Mouse (Mus musculus): ENCODE data around the gene Gm20696. TPM values are rescaled to one million over a fixed set of nuclear protein-coding genes. Genes with fewer than 3 reads are reported as not detected.

The Gm20696 gene
- polyA plus RNA-seq, 1 experiment from 2014 or later, result 6.9 TPM

GRCm38 (mm10) chr6:99541105-99541504 lies 125.5 kb downstream of the Gm20696 start:
- Histone ChIP-seq H3K4me1 (no peaks in the 10 kb centered on the region), H3K9ac (replicated peaks) (no peak overlapping the region), H3K36me3 (no peaks in the 10 kb centered on the region), H3K27ac (replicated peaks) (no peak overlapping the region), H3K9me3 (no peaks in the 10 kb centered on the region), H3K4me2 (replicated peaks) (no peak overlapping the region), H3K27me3 (no peaks in the 10 kb centered on the region), H3K4me3 (no peak overlapping the region)
- no peak for ATAC-seq (ENCODE audit: low FRiP score, low read depth)
- WGBS, result 51% methylated on average over 3 of the region's 3 CpGs

DNA sequence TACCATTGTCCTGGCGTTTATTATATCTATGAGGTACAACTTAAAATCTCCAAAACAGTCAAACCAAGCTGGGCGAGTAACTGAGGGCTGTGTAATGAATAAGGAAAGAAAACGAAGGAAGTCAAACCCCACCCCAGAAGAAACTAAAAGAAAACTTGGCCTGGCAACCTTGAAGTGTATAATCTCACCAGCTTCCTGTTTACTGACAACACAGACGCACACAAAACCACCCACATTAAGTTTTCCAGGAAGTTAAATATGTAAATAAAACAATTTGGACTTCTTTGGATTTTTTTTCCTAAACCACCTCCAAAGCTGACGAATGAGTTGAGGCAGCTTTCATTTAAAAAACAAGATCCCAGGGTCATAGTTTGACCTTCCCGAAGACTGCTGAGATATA lies 125.9 kb downstream of the Gm20696 start:
- no peak overlapping the region for H3K4me2 ChIP-seq (replicated peaks)
- no peaks in the 10 kb centered on the region for H3K36me3 ChIP-seq
- H3K9me3 ChIP-seq, result no peaks in the 10 kb centered on the region
- H3K27me3 ChIP-seq, result no peaks in the 10 kb centered on the region
- no peak overlapping the region for H3K4me3 ChIP-seq
- H3K27ac ChIP-seq (replicated peaks), result no peak overlapping the region
- ATAC-seq (ENCODE audit: low FRiP score, low read depth), result no peak
- no peak overlapping the region for H3K9ac ChIP-seq (replicated peaks)
- 80% methylated on average over 6 of the region's 6 CpGs for WGBS
- H3K4me1 ChIP-seq, result no peaks in the 10 kb centered on the region

DNA sequence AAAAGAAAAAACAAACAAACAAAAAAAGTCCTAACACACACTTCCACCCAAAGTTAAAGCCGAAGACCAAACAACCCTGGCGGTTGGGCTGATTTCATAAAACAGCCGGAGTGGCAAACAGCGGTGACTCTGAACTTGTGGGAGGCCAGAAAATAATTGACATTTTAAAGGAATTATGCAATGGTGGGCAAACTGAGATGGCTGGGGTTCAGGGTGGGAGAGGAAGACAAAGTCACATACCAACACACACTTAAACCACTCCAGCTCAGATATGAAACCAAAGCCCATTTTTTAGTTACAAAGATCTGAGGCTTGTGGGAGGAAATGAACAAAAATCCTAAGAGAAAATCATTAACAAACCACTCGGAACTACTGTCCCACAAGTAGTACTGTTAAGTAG lies 126.5 kb downstream of the Gm20696 start:
- Histone ChIP-seq H3K4me3 (no peak overlapping the region), H3K9ac (replicated peaks) (no peak overlapping the region), H3K9me3 (no peaks in the 10 kb centered on the region), H3K4me1 (no peaks in the 10 kb centered on the region), H3K4me2 (replicated peaks) (no peak overlapping the region), H3K36me3 (no peaks in the 10 kb centered on the region), H3K27ac (replicated peaks) (no peak overlapping the region), H3K27me3 (no peaks in the 10 kb centered on the region)
- no peak for ATAC-seq (ENCODE audit: low FRiP score, low read depth)
- WGBS, result 86% methylated on average over 5 of the region's 5 CpGs

DNA sequence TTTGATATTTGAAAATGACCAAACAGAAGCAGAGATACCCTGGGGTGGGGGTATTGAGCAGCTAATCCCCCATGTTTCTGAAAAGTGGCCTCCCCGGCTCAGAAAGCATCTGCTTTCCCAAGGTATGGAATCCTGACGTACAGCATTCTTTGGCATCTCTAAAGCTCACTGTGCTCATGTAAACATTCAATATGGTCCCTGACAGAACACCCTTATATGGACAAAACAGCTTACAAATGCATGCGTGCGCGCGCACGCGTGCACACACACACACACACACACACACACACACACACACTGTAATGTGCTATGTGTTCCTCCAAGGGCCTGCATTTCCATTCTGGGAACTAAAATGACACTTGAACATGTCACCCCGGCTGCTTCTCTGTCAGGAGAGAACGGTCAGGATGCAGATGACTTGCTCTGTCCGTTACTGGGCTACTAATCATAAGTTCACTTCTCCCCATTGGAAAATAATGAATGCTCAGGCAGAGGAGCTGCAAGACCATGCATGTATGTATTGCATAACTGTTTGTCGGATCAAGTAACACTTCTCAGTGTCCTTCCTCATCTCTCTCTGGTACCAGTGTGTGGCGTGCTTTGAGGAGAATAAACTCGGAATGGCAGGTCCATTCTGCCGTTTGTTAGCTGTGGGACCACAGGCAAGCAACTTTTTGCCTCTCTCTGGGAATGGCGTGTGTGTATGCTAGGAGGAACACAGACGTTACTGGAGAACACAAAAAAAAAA lies 128.2 kb downstream of the Gm20696 start:
- Histone ChIP-seq H3K36me3 (no peaks in the 10 kb centered on the region), H3K4me2 (replicated peaks) (no peak overlapping the region), H3K4me1 (no peaks in the 10 kb centered on the region), H3K9me3 (no peaks in the 10 kb centered on the region), H3K4me3 (no peak overlapping the region), H3K27me3 (no peaks in the 10 kb centered on the region), H3K9ac (replicated peaks) (no peak overlapping the region), H3K27ac (replicated peaks) (no peak overlapping the region)
- 83% methylated on average over 17 of the region's 17 CpGs for WGBS
- ATAC-seq (ENCODE audit: low FRiP score, low read depth), result no peak

DNA sequence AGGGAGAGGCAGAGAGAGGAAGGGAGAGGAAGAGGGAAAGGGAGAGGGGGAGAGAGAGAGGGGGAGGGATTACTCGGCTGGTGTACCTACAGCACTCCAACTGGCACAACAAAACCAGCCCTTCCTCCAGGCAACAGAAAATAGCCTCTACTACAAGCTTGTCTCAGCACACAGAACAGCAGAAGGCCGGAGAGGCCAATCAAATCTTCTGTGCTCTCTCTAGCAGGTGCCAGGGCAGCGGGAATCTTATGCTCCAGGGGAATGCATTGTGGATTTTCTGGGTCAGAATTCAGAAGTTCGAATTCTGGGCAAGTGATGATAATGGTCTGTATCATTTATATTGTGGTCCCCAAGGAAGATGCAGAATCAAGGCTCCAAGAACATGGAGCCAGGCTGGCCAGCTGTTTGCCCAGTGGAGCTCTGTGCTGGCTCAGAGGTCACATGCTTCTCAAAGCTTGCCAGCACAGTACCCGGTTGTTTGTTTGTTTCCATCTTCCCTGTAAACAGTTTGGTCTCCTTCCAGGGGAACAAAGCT lies 132.3 kb downstream of the Gm20696 start:
- no peak overlapping the region for H3K27ac ChIP-seq (replicated peaks)
- no peaks in the 10 kb centered on the region for H3K36me3 ChIP-seq
- no peaks in the 10 kb centered on the region for H3K4me1 ChIP-seq
- no peak for ATAC-seq (ENCODE audit: low FRiP score, low read depth)
- H3K4me3 ChIP-seq, result no peak overlapping the region
- no peaks in the 10 kb centered on the region for H3K9me3 ChIP-seq
- H3K27me3 ChIP-seq, result no peaks in the 10 kb centered on the region
- 57% methylated on average over 5 of the region's 5 CpGs for WGBS
- H3K4me2 ChIP-seq (replicated peaks), result no peak overlapping the region
- no peak overlapping the region for H3K9ac ChIP-seq (replicated peaks)

- Histone ChIP-seq H3K9ac (replicated peaks) (no peak overlapping the region), H3K4me2 (replicated peaks) (no peak overlapping the region), H3K27ac (replicated peaks) (no peak overlapping the region), H3K9me3 (peaks cover 1% of the 10 kb centered on the region; the same call in 1 of the 2 replicates), H3K4me1 (no peaks in the 10 kb centered on the region), H3K36me3 (no peaks in the 10 kb centered on the region), H3K4me3 (no peak overlapping the region), H3K27me3 (no peaks in the 10 kb centered on the region)
- WGBS, result 94% methylated on average over 4 of the region's 4 CpGs
- ATAC-seq (ENCODE audit: low FRiP score, low read depth), result no peak
These were observed 134.1 kb downstream of the Gm20696 start for GRCm38 (mm10) chr6:99532458-99532857.

DNA sequence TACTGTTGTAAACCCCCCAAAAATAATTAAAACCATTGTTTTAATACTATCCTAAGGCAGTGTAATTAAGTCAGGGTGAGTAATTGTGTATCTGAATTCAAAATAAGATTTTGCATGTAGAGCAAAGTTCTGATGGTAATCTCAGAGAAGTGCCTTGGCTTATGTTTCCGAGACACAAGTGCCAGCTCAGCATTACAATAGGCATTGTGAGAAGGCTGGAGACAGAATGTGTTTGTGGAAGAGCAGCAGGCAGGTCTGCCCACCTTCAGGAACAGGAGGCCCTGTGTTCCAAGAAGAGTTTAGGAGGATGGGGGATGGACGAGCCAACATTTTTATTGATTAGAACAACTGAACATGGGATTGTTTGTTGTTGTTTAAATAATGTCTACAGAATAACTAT lies 137.6 kb downstream of the Gm20696 start:
- no peaks in the 10 kb centered on the region for H3K36me3 ChIP-seq
- H3K27me3 ChIP-seq, result no peaks in the 10 kb centered on the region
- H3K9me3 ChIP-seq, result peaks cover 7% of the 10 kb centered on the region; the same call in 1 of the 2 replicates
- H3K9ac ChIP-seq (replicated peaks), result no peak overlapping the region
- no peak overlapping the region for H3K4me3 ChIP-seq
- 70% methylated on average over 2 of the region's 2 CpGs for WGBS
- ATAC-seq (ENCODE audit: low FRiP score, low read depth), result no peak
- no peak overlapping the region for H3K4me2 ChIP-seq (replicated peaks)
- no peak overlapping the region for H3K27ac ChIP-seq (replicated peaks)
- peaks cover 5% of the 10 kb centered on the region for H3K4me1 ChIP-seq

GRCm38 (mm10) chr6:99527457-99528105 lies 139.0 kb downstream of the Gm20696 start:
- H3K36me3 ChIP-seq, result no peaks in the 10 kb centered on the region
- peaks cover 11% of the 10 kb centered on the region for H3K4me1 ChIP-seq
- WGBS, result 94% methylated on average over 6 of the region's 6 CpGs
- H3K27me3 ChIP-seq, result no peaks in the 10 kb centered on the region
- H3K9ac ChIP-seq (replicated peaks), result no peak overlapping the region
- peaks cover 7% of the 10 kb centered on the region; the same call in 1 of the 2 replicates for H3K9me3 ChIP-seq
- no peak overlapping the region for H3K27ac ChIP-seq (replicated peaks)
- no peak overlapping the region for H3K4me2 ChIP-seq (replicated peaks)
- ATAC-seq (ENCODE audit: low FRiP score, low read depth), result no peak
- no peak overlapping the region for H3K4me3 ChIP-seq

- 59% methylated on average over 8 of the region's 8 CpGs for WGBS
These were observed 141.2 kb downstream of the Gm20696 start for GRCm38 (mm10) chr6:99525351-99525750.

DNA sequence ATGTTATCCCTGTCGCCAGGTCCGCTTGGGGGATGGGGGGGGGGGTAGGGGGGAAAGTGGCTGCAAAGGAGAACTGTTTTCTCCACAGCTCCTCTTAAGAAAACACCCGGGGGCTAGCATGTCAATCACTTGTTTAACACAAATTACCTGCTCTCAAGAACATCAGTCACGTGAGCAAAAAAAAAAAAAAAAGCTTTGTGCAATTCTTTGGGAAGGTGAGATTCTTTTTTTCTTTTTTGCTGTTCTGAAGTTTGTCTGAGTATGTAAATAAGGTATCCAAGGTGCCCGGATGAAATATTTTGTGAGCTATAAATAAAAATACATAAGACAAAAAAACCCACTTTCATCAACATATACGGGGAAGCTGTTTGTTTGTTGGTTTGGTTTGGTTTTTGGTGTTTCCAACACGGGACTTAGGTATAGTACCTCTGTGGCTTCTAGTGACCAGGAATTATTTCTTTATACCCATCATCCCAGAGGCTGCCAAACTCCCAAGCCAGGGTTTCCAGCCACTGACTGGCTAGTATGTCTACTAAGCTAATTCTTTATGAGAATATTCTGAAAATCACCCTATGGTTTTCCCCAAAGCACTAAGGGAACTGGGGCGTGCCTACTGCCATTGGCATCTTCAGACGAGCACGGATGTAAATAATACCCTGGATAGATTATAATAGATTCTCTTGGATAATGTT lies 142.8 kb downstream of the Gm20696 start:
- peak overlapping the region; percentile 91 for H3K9ac ChIP-seq (replicated peaks)
- peaks cover 7% of the 10 kb centered on the region; the same call in 1 of the 2 replicates for H3K9me3 ChIP-seq
- no peak for ATAC-seq (ENCODE audit: low FRiP score, low read depth)
- H3K4me3 ChIP-seq, result peak overlapping the region; percentile 80
- WGBS, result 29% methylated on average over 10 of the region's 10 CpGs
- H3K27me3 ChIP-seq, result no peaks in the 10 kb centered on the region
- H3K4me1 ChIP-seq, result peaks cover 23% of the 10 kb centered on the region
- peak overlapping the region; percentile 99 for H3K27ac ChIP-seq (replicated peaks)
- H3K4me2 ChIP-seq (replicated peaks), result peak overlapping the region; percentile 92
- no peaks in the 10 kb centered on the region for H3K36me3 ChIP-seq

More at GRCm38 (mm10) chr6:99525351-99525750, 141.2 kb downstream of the Gm20696 start:
- no peak overlapping the region for H3K9ac ChIP-seq (replicated peaks)
- H3K4me2 ChIP-seq (replicated peaks), result no peak overlapping the region
- H3K27ac ChIP-seq (replicated peaks), result no peak overlapping the region; the same call in 1 of the 2 replicates
- H3K4me1 ChIP-seq, result peaks cover 11% of the 10 kb centered on the region
- ATAC-seq (ENCODE audit: low FRiP score, low read depth), result no peak
- H3K4me3 ChIP-seq, result no peak overlapping the region
- no peaks in the 10 kb centered on the region for H3K27me3 ChIP-seq
- no peaks in the 10 kb centered on the region for H3K36me3 ChIP-seq
- peaks cover 7% of the 10 kb centered on the region; the same call in 1 of the 2 replicates for H3K9me3 ChIP-seq

- 1% methylated on average over 22 of the region's 22 CpGs for WGBS
- Histone ChIP-seq H3K9ac (replicated peaks) (peak overlapping the region; percentile 91), H3K9me3 (peaks cover 7% of the 10 kb centered on the region; the same call in 1 of the 2 replicates), H3K4me2 (replicated peaks) (peak overlapping the region; percentile 92), H3K4me3 (peak overlapping the region; percentile 80), H3K36me3 (no peaks in the 10 kb centered on the region), H3K27ac (replicated peaks) (peak overlapping the region; percentile 99), H3K27me3 (no peaks in the 10 kb centered on the region), H3K4me1 (peaks cover 23% of the 10 kb centered on the region)
- peak; percentile 38 for ATAC-seq (ENCODE audit: low FRiP score, low read depth)
These were observed 143.4 kb downstream of the Gm20696 start for GRCm38 (mm10) chr6:99523109-99523632.

Data from midbrain, embryonic 12.5 days (tissue).